Mouse (Mus musculus) forebrain, embryonic 12.5 days (tissue): ENCODE measurements around the gene Hoxb5. TPM values are rescaled to one million over a fixed set of nuclear protein-coding genes. Genes with fewer than 3 reads are reported as not detected.

Source experiments
- ATAC-seq: fragments of 200-750 bp; cut with Nextera tagmentation; 2 replicates; pipeline ENCODE4 v1.8.0; 2017; ENCODE audit warnings: moderate TSS enrichment; ENCODE audit not compliant: low FRiP score
- H3K27ac ChIP-seq: fragments of 300-500 bp; sonication (generic); 2 replicates; pipeline ENCODE4 v1.5.1; 2016; ENCODE audit warnings: mild to moderate bottlenecking
- H3K27me3 ChIP-seq: fragments of 300-500 bp; sonication (generic); 2 replicates; pipeline ENCODE4 v1.6.1; 2016; ENCODE audit warnings: mild to moderate bottlenecking
- H3K36me3 ChIP-seq: fragments of 300-500 bp; sonication (generic); replicated peaks from 2 replicates; pipeline ENCODE4 v1.6.1; 2016; ENCODE audit warnings: mild to moderate bottlenecking
- H3K4me1 ChIP-seq: fragments of 300-500 bp; sonication (generic); 2 replicates; pipeline ENCODE4 v1.6.1; 2016
- H3K4me2 ChIP-seq: fragments of 300-500 bp; sonication (generic); 2 replicates; pipeline ENCODE4 v1.6.1; 2016; ENCODE audit warnings: mild to moderate bottlenecking, moderate library complexity
- H3K4me3 ChIP-seq: fragments of 300-500 bp; sonication (generic); replicated peaks from 2 replicates; pipeline ENCODE4 v1.5.1; 2016; ENCODE audit warnings: mild to moderate bottlenecking
- H3K9ac ChIP-seq: fragments of 300-500 bp; sonication (generic); 2 replicates; pipeline ENCODE4 v1.6.1; 2016; ENCODE audit warnings: mild to moderate bottlenecking
- H3K9me3 ChIP-seq: fragments of 300-500 bp; sonication (generic); 2 replicates; pipeline ENCODE4 v1.6.1; 2016
- WGBS: fragments of 180-500 bp; shearing (Covaris S2); methylation state at CpG from one replicate; pipeline ENCODE4 v1.1.7; 2016; 5-methylcytosine and 5-hydroxymethylcytosine counted together
- polyA plus RNA-seq: library from polyadenylated mRNA; unstranded; fragments of >200 nt; fragmentation: Nextera tagmentation; extraction: Ambion mirVana; gene quantifications from 2 replicates; pipeline ENCODE4 v1.2.1, GENCODE M21; 2016

The Hoxb5 gene
- polyA plus RNA-seq, 1 experiment from 2014 or later: not detected

- H3K4me3 ChIP-seq: no peak overlapping the region
Observed at GRCm38 (mm10) chr11:96292565-96293301, 10.4 kb upstream of the Hoxb5 start.

GRCm38 (mm10) chr11:96293302-96293921, 9.7 kb upstream of the Hoxb5 start:
- Histone ChIP-seq H3K36me3 (no peaks in the 10 kb centered on the region), H3K4me3 (no peak overlapping the region), H3K27ac (no peak overlapping the region), H3K9me3 (no peaks in the 10 kb centered on the region), H3K9ac (no peak overlapping the region), H3K27me3 (peaks cover 97% of the 10 kb centered on the region), H3K4me2 (no peak overlapping the region), H3K4me1 (no peaks in the 10 kb centered on the region)
- under 1% methylated on average over 22 of the region's 22 CpGs for WGBS
- ATAC-seq: no peak

More at GRCm38 (mm10) chr11:96292565-96293301, 10.4 kb upstream of the Hoxb5 start:
- H3K36me3 ChIP-seq: no peaks in the 10 kb centered on the region
- no peaks in the 10 kb centered on the region for H3K4me1 ChIP-seq
- H3K9me3 ChIP-seq: no peaks in the 10 kb centered on the region
- under 1% methylated on average over 12 of the region's 12 CpGs for whole genome bisulfite sequencing
- no peak overlapping the region for H3K9ac ChIP-seq
- ATAC-seq: no peak
- H3K27ac ChIP-seq: no peak overlapping the region
- peaks cover 97% of the 10 kb centered on the region for H3K27me3 ChIP-seq
- H3K4me2 ChIP-seq: no peak overlapping the region

DNA sequence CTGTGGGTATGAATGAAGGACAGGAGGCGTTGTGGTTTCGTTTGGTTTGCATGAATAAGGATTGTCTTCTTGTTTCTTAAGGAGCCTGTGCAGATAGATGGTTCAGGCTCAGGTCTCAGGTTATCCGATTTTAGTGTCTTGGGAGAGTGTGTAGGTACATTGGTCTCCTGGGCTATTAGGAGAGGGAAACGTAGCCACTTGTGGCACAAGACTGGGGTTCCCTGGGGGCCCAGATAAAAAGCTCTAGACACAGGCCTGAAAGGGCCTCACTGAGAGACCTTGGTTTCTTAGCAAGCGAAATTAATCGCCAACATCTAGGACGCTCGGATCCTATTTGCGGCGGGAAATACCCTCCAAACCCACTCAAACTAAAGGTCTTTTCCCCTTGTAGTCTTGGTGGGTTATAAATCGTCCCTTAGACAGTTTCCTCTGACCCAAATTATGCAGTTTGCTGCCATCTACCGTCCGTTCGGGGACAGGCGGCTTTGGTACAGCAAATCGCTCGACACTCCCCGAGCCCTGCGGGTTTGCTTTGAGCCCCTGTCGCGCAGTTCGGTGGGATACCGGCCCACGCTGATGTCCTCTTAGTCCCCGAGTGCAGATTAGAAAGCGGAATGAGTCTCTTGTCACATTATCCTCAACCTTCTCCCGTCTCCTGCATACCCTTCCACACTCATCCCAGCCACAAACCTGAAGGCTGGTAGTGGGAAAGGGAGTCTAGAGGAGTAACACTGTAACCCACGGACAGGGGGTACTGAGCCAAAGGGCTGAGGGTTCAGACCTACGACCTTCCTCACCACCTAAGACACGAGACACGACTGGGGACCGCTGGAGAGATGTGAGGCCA, 8.7 kb upstream of the Hoxb5 start:
- no peak overlapping the region for H3K4me3 ChIP-seq
- peaks cover 97% of the 10 kb centered on the region for H3K27me3 ChIP-seq
- no peaks in the 10 kb centered on the region for H3K9me3 ChIP-seq
- no peaks in the 10 kb centered on the region for H3K36me3 ChIP-seq
- H3K4me1 ChIP-seq: peaks cover 4% of the 10 kb centered on the region
- ATAC-seq: no peak
- H3K9ac ChIP-seq: no peak overlapping the region
- WGBS: under 1% methylated on average over 32 of the region's 32 CpGs
- H3K4me2 ChIP-seq: no peak overlapping the region
- H3K27ac ChIP-seq: no peak overlapping the region

- Histone ChIP-seq H3K27me3 (peaks cover 97% of the 10 kb centered on the region), H3K4me2 (no peak overlapping the region), H3K9me3 (no peaks in the 10 kb centered on the region), H3K4me3 (no peak overlapping the region), H3K27ac (no peak overlapping the region), H3K36me3 (no peaks in the 10 kb centered on the region), H3K4me1 (peaks cover 4% of the 10 kb centered on the region), H3K9ac (no peak overlapping the region)
- under 1% methylated on average over 30 of the region's 30 CpGs for WGBS
- ATAC-seq: no peak
Observed at GRCm38 (mm10) chr11:96295092-96295835, 7.9 kb upstream of the Hoxb5 start.

GRCm38 (mm10) chr11:96296997-96297396, 6.1 kb upstream of the Hoxb5 start:
- no peaks in the 10 kb centered on the region for H3K36me3 ChIP-seq
- 0% methylated on average over 2 of the region's 2 CpGs for WGBS
- ATAC-seq: no peak

GRCm38 (mm10) chr11:96297428-96297827, 5.7 kb upstream of the Hoxb5 start:
- Histone ChIP-seq H3K36me3 (no peaks in the 10 kb centered on the region), H3K27ac (no peak overlapping the region), H3K4me2 (no peak overlapping the region), H3K4me3 (no peak overlapping the region), H3K27me3 (peaks cover 100% of the 10 kb centered on the region), H3K9me3 (no peaks in the 10 kb centered on the region), H3K4me1 (peaks cover 6% of the 10 kb centered on the region), H3K9ac (no peak overlapping the region)
- ATAC-seq: no peak
- WGBS: 3% methylated on average over 3 of the region's 3 CpGs

More at GRCm38 (mm10) chr11:96296997-96297396, 6.1 kb upstream of the Hoxb5 start:
- Histone ChIP-seq H3K27ac (no peak overlapping the region), H3K9ac (no peak overlapping the region), H3K27me3 (peaks cover 100% of the 10 kb centered on the region), H3K4me1 (peaks cover 6% of the 10 kb centered on the region), H3K4me3 (no peak overlapping the region), H3K9me3 (no peaks in the 10 kb centered on the region), H3K4me2 (no peak overlapping the region)

- 4% methylated on average over 11 of the region's 11 CpGs for WGBS
Observed at GRCm38 (mm10) chr11:96297968-96298635, 5.0 kb upstream of the Hoxb5 start.

GRCm38 (mm10) chr11:96298895-96299667, 4.1 kb upstream of the Hoxb5 start:
- H3K4me2 ChIP-seq: no peak overlapping the region
- no peaks in the 10 kb centered on the region for H3K36me3 ChIP-seq
- no peak for ATAC-seq
- under 1% methylated on average over 66 of the region's 66 CpGs for WGBS
- no peak overlapping the region for H3K27ac ChIP-seq
- peaks cover 100% of the 10 kb centered on the region for H3K27me3 ChIP-seq
- no peak overlapping the region for H3K9ac ChIP-seq
- no peak overlapping the region; the same call in 1 of the 2 replicates for H3K4me3 ChIP-seq
- peaks cover 15% of the 10 kb centered on the region for H3K4me1 ChIP-seq
- no peaks in the 10 kb centered on the region for H3K9me3 ChIP-seq

More at GRCm38 (mm10) chr11:96297968-96298635, 5.0 kb upstream of the Hoxb5 start:
- H3K9me3 ChIP-seq: no peaks in the 10 kb centered on the region
- no peak for ATAC-seq
- H3K27me3 ChIP-seq: peaks cover 100% of the 10 kb centered on the region
- H3K4me2 ChIP-seq: no peak overlapping the region
- peaks cover 7% of the 10 kb centered on the region for H3K4me1 ChIP-seq
- H3K36me3 ChIP-seq: no peaks in the 10 kb centered on the region
- no peak overlapping the region for H3K9ac ChIP-seq
- H3K4me3 ChIP-seq: no peak overlapping the region
- H3K27ac ChIP-seq: no peak overlapping the region

DNA sequence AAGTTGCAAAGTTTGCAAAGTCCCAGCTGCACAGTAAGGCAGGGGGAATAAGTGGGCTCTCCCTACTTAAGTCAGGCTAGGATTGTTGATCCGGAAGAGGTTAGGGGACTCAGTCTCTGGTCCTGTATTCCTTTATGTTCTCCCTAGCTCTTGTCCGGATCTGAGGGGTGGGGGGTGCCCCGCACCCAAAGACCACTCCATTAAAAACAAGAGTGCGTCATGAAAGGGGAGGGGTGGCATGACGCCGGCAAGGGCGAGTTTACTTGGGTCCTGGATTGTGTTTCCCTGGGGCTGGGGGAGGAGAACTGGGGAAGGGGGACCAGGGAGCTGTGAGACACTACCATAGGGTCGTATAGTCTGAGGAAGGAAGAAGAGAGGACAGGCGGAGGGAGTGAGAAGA, 3.4 kb upstream of the Hoxb5 start:
- no peaks in the 10 kb centered on the region for H3K36me3 ChIP-seq
- no peak overlapping the region for H3K9ac ChIP-seq
- H3K9me3 ChIP-seq: no peaks in the 10 kb centered on the region
- H3K4me1 ChIP-seq: peaks cover 15% of the 10 kb centered on the region
- whole genome bisulfite sequencing: under 1% methylated on average over 9 of the region's 9 CpGs
- H3K4me3 ChIP-seq: no peak overlapping the region
- ATAC-seq: no peak
- no peak overlapping the region for H3K4me2 ChIP-seq
- peaks cover 100% of the 10 kb centered on the region for H3K27me3 ChIP-seq
- no peak overlapping the region for H3K27ac ChIP-seq

DNA sequence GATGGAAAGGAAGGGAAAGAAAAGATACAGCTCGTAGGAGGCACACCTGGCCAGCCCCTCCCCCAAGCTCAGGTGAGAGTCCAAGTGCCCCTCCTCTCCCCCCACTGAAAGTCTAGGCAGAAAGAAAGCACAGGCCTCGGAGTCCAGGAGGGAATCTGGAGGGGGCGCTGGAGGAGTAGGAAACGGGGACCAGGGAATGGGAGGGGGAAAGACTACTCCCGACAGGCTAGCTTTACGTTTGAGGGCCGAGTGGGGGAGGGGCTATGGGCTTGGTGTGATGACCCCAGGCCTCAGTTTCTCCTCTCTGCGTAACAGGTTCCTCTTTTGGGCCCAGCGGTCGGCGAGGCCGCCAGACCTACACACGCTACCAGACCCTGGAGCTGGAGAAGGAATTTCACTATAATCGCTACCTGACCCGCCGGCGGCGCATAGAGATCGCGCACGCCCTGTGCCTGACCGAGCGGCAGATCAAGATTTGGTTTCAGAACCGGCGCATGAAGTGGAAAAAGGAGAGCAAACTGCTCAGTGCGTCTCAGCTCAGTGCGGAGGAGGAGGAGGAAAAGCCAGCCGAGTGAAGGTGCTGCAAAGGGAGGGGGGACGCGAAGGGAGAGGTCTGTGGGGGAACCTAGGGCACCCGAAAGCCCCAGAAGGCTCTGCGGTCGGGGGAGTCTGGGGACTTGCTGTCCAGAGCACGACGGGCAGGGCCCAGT, 2.6 kb upstream of the Hoxb5 start:
- Histone ChIP-seq H3K27me3 (peaks cover 100% of the 10 kb centered on the region), H3K4me2 (no peak overlapping the region), H3K4me3 (no peak overlapping the region), H3K9me3 (no peaks in the 10 kb centered on the region), H3K36me3 (no peaks in the 10 kb centered on the region), H3K27ac (no peak overlapping the region), H3K9ac (no peak overlapping the region), H3K4me1 (peaks cover 15% of the 10 kb centered on the region)
- ATAC-seq: no peak
- WGBS: under 1% methylated on average over 35 of the region's 35 CpGs
